Mouse (Mus musculus) liver, embryonic 12.5 days (tissue): ENCODE measurements at regions not wholly inside any gene's neighbourhood (a gene's known extent, or its start where the extent isn't known, plus 50 kb on each side); places are given as distances from the start of the nearest gene placed in this dataset.

ENCODE experiments used
- ATAC-seq: fragments of 200-750 bp; cut with Nextera tagmentation; 2 replicates; pipeline ENCODE4 v1.8.0; 2017; ENCODE audit warnings: moderate number of reproducible peaks, mild to moderate bottlenecking, moderate library complexity
- H3K27ac ChIP-seq: fragments of 300-500 bp; sonication (generic); 2 replicates; pipeline ENCODE4 v1.5.1; 2016; ENCODE audit warnings: mild to moderate bottlenecking
- H3K27me3 ChIP-seq: fragments of 300-500 bp; sonication (generic); replicated peaks from 2 replicates; pipeline ENCODE4 v1.6.1; 2016; ENCODE audit warnings: mild to moderate bottlenecking, moderate library complexity
- H3K36me3 ChIP-seq: fragments of 300-500 bp; sonication (generic); 2 replicates; pipeline ENCODE4 v1.6.1; 2016; ENCODE audit warnings: mild to moderate bottlenecking, moderate library complexity
- H3K4me1 ChIP-seq: fragments of 300-500 bp; sonication (generic); 2 replicates; pipeline ENCODE4 v1.6.1; 2016
- H3K4me2 ChIP-seq: fragments of 300-500 bp; sonication (generic); 2 replicates; pipeline ENCODE4 v1.6.1; 2016; ENCODE audit warnings: mild to moderate bottlenecking, moderate library complexity
- H3K4me3 ChIP-seq: fragments of 300-500 bp; sonication (generic); 2 replicates; pipeline ENCODE4 v1.5.1; 2016; ENCODE audit warnings: mild to moderate bottlenecking, moderate library complexity
- H3K9ac ChIP-seq: fragments of 300-500 bp; sonication (generic); 2 replicates; pipeline ENCODE4 v1.6.1; 2016; ENCODE audit warnings: mild to moderate bottlenecking, moderate library complexity
- H3K9me3 ChIP-seq: fragments of 300-500 bp; sonication (generic); replicated peaks from 2 replicates; pipeline ENCODE4 v1.6.1; 2016; ENCODE audit warnings: mild to moderate bottlenecking, moderate library complexity
- WGBS: fragments of 180-500 bp; shearing (Covaris S2); methylation state at CpG from one replicate; pipeline ENCODE4 v1.1.7; 2016; ENCODE audit not compliant: insufficient replicate concordance; 5-methylcytosine and 5-hydroxymethylcytosine counted together

- Histone ChIP-seq H3K4me2 (no peak overlapping the region), H3K9ac (no peak overlapping the region), H3K4me1 (no peaks in the 10 kb centered on the region), H3K4me3 (no peak overlapping the region), H3K9me3 (no peaks in the 10 kb centered on the region), H3K36me3 (no peaks in the 10 kb centered on the region), H3K27ac (no peak overlapping the region), H3K27me3 (no peaks in the 10 kb centered on the region)
- 70% methylated on average over 2 of the region's 2 CpGs for WGBS
- no peak for ATAC-seq
These were observed 2412.7 kb upstream of the Gm7489 start for GRCm38 (mm10) chr15:51472049-51472448.

DNA sequence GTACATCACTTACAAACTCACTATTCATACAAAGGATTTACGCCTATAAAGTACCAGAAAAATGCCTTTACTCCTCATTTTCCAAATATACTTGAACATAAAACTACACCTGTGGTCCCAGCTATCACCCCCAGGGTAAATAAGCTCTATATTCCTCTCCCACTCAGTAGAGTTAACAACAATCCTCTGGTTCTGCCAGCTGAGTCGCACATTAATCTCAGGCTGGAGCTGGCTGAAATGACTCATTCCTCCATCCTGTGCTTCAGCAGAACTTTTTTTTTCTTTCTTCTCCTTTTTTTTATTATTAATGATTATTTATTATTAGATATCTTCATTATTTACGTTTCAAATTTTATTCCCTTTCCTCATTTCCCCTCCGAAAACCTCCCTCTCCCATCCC, 2402.8 kb upstream of the Gm7489 start:
- Histone ChIP-seq H3K4me2 (no peak overlapping the region), H3K27ac (no peak overlapping the region), H3K4me1 (no peaks in the 10 kb centered on the region), H3K4me3 (no peak overlapping the region), H3K27me3 (no peaks in the 10 kb centered on the region), H3K9me3 (no peaks in the 10 kb centered on the region), H3K9ac (no peak overlapping the region), H3K36me3 (no peaks in the 10 kb centered on the region)
- WGBS = 49% methylated on average over 4 of the region's 4 CpGs
- ATAC-seq = no peak

- no peak for ATAC-seq
- no peak overlapping the region for H3K4me2 ChIP-seq
- 74% methylated on average over 2 of the region's 2 CpGs for WGBS
- H3K9me3 ChIP-seq = no peaks in the 10 kb centered on the region
- no peaks in the 10 kb centered on the region for H3K27me3 ChIP-seq
- no peak overlapping the region for H3K4me3 ChIP-seq
- no peak overlapping the region for H3K9ac ChIP-seq
- no peak overlapping the region for H3K27ac ChIP-seq
- H3K36me3 ChIP-seq = no peaks in the 10 kb centered on the region
- H3K4me1 ChIP-seq = no peaks in the 10 kb centered on the region
These were observed 2400.5 kb upstream of the Gm7489 start for GRCm38 (mm10) chr15:51484207-51484606.

DNA sequence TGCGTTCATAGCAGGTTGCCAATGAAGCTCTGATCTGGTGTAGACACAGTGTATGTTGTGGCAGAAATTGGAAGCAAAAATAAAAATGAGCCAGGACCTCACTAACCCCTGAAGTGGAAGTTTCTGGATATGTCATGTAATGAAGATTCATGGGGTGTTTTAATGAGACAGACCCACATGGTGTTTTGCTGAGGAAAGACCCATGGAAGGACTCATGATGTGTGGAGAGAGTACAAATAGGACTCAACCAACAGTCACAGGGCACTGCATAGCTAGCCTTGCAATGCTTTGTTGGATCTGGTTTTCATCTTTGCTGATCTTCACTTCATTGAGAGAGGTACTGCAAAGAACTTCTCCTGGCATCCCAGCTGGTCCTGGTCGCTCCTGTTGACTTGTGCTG, 2399.2 kb upstream of the Gm7489 start:
- H3K4me2 ChIP-seq = no peak overlapping the region
- ATAC-seq = no peak
- H3K9ac ChIP-seq = no peak overlapping the region
- H3K9me3 ChIP-seq = no peaks in the 10 kb centered on the region
- H3K27me3 ChIP-seq = no peaks in the 10 kb centered on the region
- H3K27ac ChIP-seq = no peak overlapping the region
- H3K36me3 ChIP-seq = no peaks in the 10 kb centered on the region
- no peak overlapping the region for H3K4me3 ChIP-seq
- 65% methylated on average over 2 of the region's 2 CpGs for WGBS
- H3K4me1 ChIP-seq = no peaks in the 10 kb centered on the region

DNA sequence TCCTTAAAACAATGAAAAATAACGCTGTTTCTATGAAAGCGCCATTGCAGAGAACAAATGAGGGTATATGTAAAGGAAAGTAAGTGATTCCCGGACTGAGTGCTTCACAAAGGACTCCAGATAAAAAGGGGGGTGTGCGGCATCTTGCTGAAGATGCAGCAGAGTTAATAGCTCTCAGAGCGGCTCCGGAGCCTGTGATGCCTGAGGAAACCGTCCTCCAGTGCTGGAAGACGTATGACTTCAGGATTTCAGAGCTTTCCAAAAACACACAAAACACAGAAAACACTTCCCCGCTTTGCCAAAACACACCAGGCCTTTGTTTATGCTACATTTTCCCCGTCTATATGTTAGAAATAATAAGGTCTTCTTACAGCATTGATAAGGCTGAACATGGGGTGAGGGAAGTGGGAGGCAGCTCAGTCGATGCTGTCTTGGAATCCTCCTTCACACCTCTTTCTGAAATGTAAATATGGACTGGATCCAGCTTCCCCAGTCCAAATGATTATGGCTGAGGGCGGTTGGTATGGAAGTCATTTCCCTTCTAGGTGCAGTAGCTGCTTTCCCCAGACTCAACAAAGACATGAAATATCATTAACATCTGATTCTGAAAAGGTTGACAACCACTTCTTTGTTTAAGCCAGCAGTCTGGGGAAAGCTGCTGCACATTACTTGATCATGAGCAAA, 2382.5 kb upstream of the Gm7489 start:
- Histone ChIP-seq H3K9me3 (no peaks in the 10 kb centered on the region), H3K4me1 (no peaks in the 10 kb centered on the region), H3K36me3 (no peaks in the 10 kb centered on the region), H3K27ac (no peak overlapping the region), H3K4me2 (no peak overlapping the region), H3K4me3 (no peak overlapping the region), H3K27me3 (no peaks in the 10 kb centered on the region), H3K9ac (no peak overlapping the region)
- WGBS = 63% methylated on average over 12 of the region's 12 CpGs
- ATAC-seq = no peak

GRCm38 (mm10) chr15:51502742-51503270, 2381.9 kb upstream of the Gm7489 start:
- Histone ChIP-seq H3K4me3 (no peak overlapping the region), H3K9me3 (no peaks in the 10 kb centered on the region), H3K9ac (no peak overlapping the region), H3K36me3 (no peaks in the 10 kb centered on the region), H3K27ac (no peak overlapping the region), H3K4me2 (no peak overlapping the region), H3K4me1 (no peaks in the 10 kb centered on the region), H3K27me3 (no peaks in the 10 kb centered on the region)
- no peak for ATAC-seq
- 67% methylated on average over 10 of the region's 10 CpGs for WGBS

DNA sequence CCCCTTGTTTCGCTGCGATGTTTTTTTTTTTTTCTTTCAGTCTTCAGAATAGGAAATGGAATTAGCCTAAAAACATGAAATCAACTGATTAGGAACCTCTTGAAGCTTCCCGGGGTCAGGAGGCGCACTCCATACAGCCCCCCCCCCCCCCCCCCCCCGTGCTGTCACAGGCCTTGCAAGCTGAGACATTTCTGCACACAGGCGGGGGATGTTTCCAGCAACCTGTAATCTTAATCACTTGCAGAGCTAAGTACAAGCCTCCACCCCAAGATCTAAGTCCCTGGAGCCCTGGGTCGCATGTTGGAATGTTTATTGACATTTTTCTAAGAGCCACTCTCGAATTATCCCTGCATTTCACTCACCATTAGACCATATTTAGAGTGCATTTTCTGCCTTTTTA, 2381.4 kb upstream of the Gm7489 start:
- no peak overlapping the region for H3K4me3 ChIP-seq
- no peak overlapping the region for H3K27ac ChIP-seq
- no peaks in the 10 kb centered on the region for H3K9me3 ChIP-seq
- H3K4me2 ChIP-seq = no peak overlapping the region
- no peak overlapping the region for H3K9ac ChIP-seq
- H3K36me3 ChIP-seq = no peaks in the 10 kb centered on the region
- no peak for ATAC-seq
- no peaks in the 10 kb centered on the region for H3K4me1 ChIP-seq
- no peaks in the 10 kb centered on the region for H3K27me3 ChIP-seq
- 53% methylated on average over 7 of the region's 8 CpGs for WGBS

GRCm38 (mm10) chr15:51504016-51504760, 2380.5 kb upstream of the Gm7489 start:
- H3K36me3 ChIP-seq = no peaks in the 10 kb centered on the region
- no peaks in the 10 kb centered on the region for H3K9me3 ChIP-seq
- no peak for ATAC-seq
- H3K4me1 ChIP-seq = no peaks in the 10 kb centered on the region
- no peak overlapping the region for H3K27ac ChIP-seq
- no peaks in the 10 kb centered on the region for H3K27me3 ChIP-seq
- WGBS = 77% methylated on average over 11 of the region's 11 CpGs
- no peak overlapping the region for H3K9ac ChIP-seq
- H3K4me2 ChIP-seq = no peak overlapping the region
- no peak overlapping the region for H3K4me3 ChIP-seq

- ATAC-seq = no peak
- H3K9ac ChIP-seq = no peak overlapping the region
- H3K27me3 ChIP-seq = no peaks in the 10 kb centered on the region
- H3K9me3 ChIP-seq = no peaks in the 10 kb centered on the region
- 67% methylated on average over 5 of the region's 5 CpGs for WGBS
- no peaks in the 10 kb centered on the region for H3K4me1 ChIP-seq
- H3K4me3 ChIP-seq = no peak overlapping the region
- H3K4me2 ChIP-seq = no peak overlapping the region
- no peak overlapping the region for H3K27ac ChIP-seq
- no peaks in the 10 kb centered on the region for H3K36me3 ChIP-seq
These were observed 2379.9 kb upstream of the Gm7489 start for GRCm38 (mm10) chr15:51504789-51505188.

DNA sequence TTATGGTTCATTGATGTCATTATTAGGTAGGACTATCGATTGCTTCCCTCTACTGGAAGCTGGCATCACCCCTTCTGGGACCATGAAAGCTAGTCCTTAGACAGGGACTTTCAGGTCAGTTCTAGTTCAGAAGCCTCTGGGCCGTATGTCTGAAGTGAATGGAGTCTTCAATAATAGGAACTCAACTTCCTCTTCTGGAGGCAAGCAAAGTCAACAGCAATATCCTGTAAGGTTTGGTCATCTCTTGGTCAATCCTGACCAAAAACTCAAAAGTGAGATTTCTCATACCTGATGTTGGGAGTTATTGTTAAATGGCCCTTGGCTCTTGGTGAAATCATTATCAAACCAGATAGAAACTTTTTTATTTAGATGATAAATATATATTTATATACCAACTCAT, 2377.6 kb upstream of the Gm7489 start:
- no peaks in the 10 kb centered on the region for H3K4me1 ChIP-seq
- H3K4me3 ChIP-seq = no peak overlapping the region
- H3K27me3 ChIP-seq = no peaks in the 10 kb centered on the region
- WGBS = 52% methylated on average over 2 of the region's 2 CpGs
- no peak overlapping the region for H3K9ac ChIP-seq
- H3K27ac ChIP-seq = no peak overlapping the region
- H3K36me3 ChIP-seq = no peaks in the 10 kb centered on the region
- ATAC-seq = no peak
- no peaks in the 10 kb centered on the region for H3K9me3 ChIP-seq
- H3K4me2 ChIP-seq = no peak overlapping the region

DNA sequence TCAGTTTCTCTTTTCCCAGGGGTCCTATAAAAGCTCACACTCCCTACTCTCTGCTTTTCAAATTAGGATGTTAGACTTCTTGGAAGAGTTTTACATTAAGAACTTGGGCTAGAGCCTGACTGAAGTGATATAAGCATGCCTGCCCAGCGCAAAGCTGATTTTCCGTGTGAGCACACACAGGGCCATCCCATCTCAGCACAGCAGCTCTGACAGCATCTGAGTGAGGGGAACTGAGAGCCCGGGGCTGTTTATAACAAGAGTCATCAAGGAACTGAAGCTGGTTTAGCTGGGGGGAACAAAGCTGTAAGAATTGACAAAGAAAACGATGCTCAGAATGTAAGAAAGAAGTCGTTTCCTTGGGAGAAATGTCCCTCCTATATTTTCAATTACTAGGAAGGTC, 2373.4 kb upstream of the Gm7489 start:
- Histone ChIP-seq H3K9ac (no peak overlapping the region), H3K27ac (no peak overlapping the region), H3K9me3 (no peaks in the 10 kb centered on the region), H3K27me3 (no peaks in the 10 kb centered on the region), H3K4me1 (no peaks in the 10 kb centered on the region), H3K4me2 (no peak overlapping the region), H3K4me3 (no peak overlapping the region), H3K36me3 (no peaks in the 10 kb centered on the region)
- no peak for ATAC-seq
- WGBS = 55% methylated on average over 5 of the region's 5 CpGs

- Histone ChIP-seq H3K27ac (no peak overlapping the region), H3K27me3 (no peaks in the 10 kb centered on the region), H3K9me3 (no peaks in the 10 kb centered on the region), H3K4me2 (no peak overlapping the region), H3K4me1 (no peaks in the 10 kb centered on the region), H3K9ac (no peak overlapping the region), H3K36me3 (no peaks in the 10 kb centered on the region), H3K4me3 (no peak overlapping the region)
- 51% methylated on average over 5 of the region's 5 CpGs for WGBS
- ATAC-seq = no peak
These were observed 2348.4 kb upstream of the Gm7489 start for GRCm38 (mm10) chr15:51536317-51536716.
